Mouse (Mus musculus): Measurements from ENCODE around the gene Bfsp1.

DNA sequence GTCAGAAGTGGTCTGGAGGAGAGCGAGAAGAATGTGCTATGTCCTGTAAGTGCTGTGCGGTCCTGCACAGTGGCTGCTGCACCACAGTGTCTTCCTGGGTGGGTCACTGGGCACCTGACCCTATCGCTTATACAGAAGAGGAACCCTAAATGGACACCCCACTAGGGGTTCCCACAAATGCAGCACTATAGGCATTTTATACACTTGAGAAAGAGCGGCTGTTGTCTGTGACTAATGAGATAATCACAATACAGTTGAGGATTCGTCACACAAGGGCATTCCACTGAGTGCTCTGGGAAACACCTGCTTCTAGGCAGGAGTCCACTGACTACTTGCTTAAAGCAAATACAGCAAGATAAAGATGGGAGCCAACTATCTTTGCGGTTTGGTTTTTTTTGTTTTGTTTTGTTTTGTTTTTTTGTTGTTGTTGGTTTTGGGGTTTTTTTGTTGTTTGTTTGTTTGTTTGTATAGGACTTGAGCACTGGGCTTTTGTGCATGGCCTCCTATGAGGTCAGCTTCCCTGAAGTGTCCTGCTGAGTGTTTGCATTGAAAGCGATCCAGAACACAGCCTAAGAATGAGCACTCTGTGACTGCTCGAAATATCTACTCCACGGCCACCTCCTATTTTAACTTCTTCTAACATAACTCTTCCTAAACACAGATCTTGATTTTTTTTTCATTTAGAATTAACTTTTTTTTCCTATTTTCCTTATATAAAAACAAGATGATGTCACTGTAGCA is 55.9 kb downstream of the Bfsp1 start:
- TF ChIP-seq E2F4 (IDR thresholded peaks at IDR 0.05; ENCODE audit: borderline replicate concordance, low read depth, low read length) (no peak), HCFC1 (IDR thresholded peaks at IDR 0.05; ENCODE audit: low read depth, low read length) (no peak), CTCF (IDR thresholded peaks at IDR 0.05 in 2 of 3, conservative IDR thresholded peaks at IDR 0.05 in 1 of 3; ENCODE audit: control insufficient read depth in 1 of 3, insufficient read depth in 1 of 3, low read depth in 2 of 3, low read length in 3 of 3, poor library complexity in 1 of 3, severe bottlenecking in 1 of 3) (no peak)
